Mouse (Mus musculus) forebrain, embryonic 11.5 days (tissue): ENCODE results near the gene Eomes. TPM values are rescaled to one million over a fixed set of nuclear protein-coding genes. Genes with fewer than 3 reads are reported as not detected.

ENCODE experiments used
- ATAC-seq: fragments of 200-750 bp; cut with Nextera tagmentation; replicated peaks from 2 replicates; pipeline ENCODE4 v1.8.0; 2017; ENCODE audit warnings: moderate TSS enrichment; ENCODE audit not compliant: low FRiP score
- DNase-seq: peaks from one replicate; pipeline ENCODE4 v3.0.0-alpha.2; 2017; ENCODE audit warnings: low spot score
- H3K27ac ChIP-seq: fragments of 300-500 bp; sonication (generic); 2 replicates; pipeline ENCODE4 v1.5.1; 2014; ENCODE audit warnings: low read depth, low read length
- H3K27me3 ChIP-seq: fragments of 300-500 bp; sonication (generic); 2 replicates; pipeline ENCODE4 v1.6.1; 2014; ENCODE audit warnings: mild to moderate bottlenecking, low read length, mixed read lengths; ENCODE audit not compliant: control insufficient read depth, insufficient read depth
- H3K36me3 ChIP-seq: fragments of 300-500 bp; sonication (generic); 2 replicates; pipeline ENCODE4 v1.6.1; 2014; ENCODE audit warnings: mild to moderate bottlenecking, low read length, moderate library complexity, mixed read lengths; ENCODE audit not compliant: control insufficient read depth, insufficient read depth
- H3K4me1 ChIP-seq: fragments of 300-500 bp; sonication (generic); replicated peaks from 2 replicates; pipeline ENCODE4 v1.6.1; 2014; ENCODE audit warnings: low read length, mixed read lengths; ENCODE audit not compliant: control insufficient read depth, insufficient read depth
- H3K4me2 ChIP-seq: fragments of 300-500 bp; sonication (generic); 2 replicates; pipeline ENCODE4 v1.6.1; 2014; ENCODE audit warnings: low read depth, mild to moderate bottlenecking, low read length, moderate library complexity, mixed read lengths; ENCODE audit not compliant: severe bottlenecking
- H3K4me3 ChIP-seq: fragments of 300-500 bp; sonication (generic); 2 replicates; pipeline ENCODE4 v1.5.1; 2014; ENCODE audit warnings: low read depth, low read length
- H3K9ac ChIP-seq: fragments of 300-500 bp; sonication (generic); 2 replicates; pipeline ENCODE4 v1.6.1; 2014; ENCODE audit warnings: low read length
- H3K9me3 ChIP-seq: fragments of 300-500 bp; sonication (generic); 2 replicates; pipeline ENCODE4 v1.6.1; 2016; ENCODE audit warnings: low read length, mixed read lengths; ENCODE audit not compliant: control insufficient read depth
- WGBS: fragments of 180-500 bp; shearing (Covaris S2); extraction: QIAGEN DNeasy Blood & Tissue Kit; methylation state at CpG from one replicate; pipeline ENCODE4 v1.1.7; 2014; 5-methylcytosine and 5-hydroxymethylcytosine counted together
- polyA plus RNA-seq: library from polyadenylated mRNA; unstranded; fragments of >200 nt; fragmentation: Nextera tagmentation; extraction: Ambion mirVana; gene quantifications from 2 replicates; pipeline ENCODE4 v1.2.1, GENCODE M21; 2014

Gene Eomes
- polyA plus RNA-seq, 1 experiment from 2014 or later: 22.9 TPM

DNA sequence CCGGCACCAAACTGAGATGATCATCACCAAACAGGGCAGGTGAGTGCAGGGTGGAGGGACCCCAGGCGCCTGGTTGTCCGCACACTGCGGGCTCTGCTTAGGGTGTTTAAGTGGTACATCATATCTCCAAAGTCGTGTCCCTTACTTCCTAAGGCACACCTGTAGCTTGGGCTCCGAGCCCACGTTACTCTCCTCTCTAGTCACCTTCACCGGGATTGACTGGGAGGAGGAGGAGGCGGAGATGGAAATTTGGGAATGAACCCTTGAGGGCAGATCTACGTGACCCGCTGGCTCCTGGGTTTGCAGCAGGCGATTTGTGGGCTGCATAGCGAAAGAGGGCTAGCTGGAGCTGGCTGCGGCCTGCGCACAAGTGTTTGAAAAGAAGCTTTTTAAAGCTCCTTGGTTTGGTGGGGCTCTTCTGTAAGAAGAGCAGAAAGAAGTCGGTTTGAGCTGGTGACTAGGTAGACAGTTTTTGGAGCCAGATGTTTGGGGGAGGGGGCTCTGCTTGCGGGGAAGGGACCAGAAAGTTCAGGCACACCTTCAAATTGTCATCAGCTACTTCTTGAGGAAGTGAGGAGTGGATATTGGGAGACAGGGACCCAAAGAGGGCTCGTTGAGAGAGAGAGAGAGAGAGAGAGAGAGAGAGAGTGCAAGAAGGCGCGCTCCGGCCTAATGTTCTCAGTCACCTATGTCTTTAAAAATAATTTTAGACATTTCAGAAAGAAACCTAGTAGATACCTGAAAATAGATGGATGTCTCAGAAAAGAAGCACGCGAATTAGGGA, 1.7 kb downstream of the Eomes start:
- DNase-seq: peak; percentile 47
- 3% methylated on average over 23 of the region's 23 CpGs for WGBS
- peaks cover 80% of the 10 kb centered on the region for H3K27me3 ChIP-seq
- no peaks in the 10 kb centered on the region for H3K9me3 ChIP-seq
- peak overlapping the region; percentile 56 for H3K9ac ChIP-seq
- no peaks in the 10 kb centered on the region for H3K36me3 ChIP-seq
- H3K27ac ChIP-seq: no peak overlapping the region
- peak overlapping the region; percentile 42 for H3K4me3 ChIP-seq
- peak overlapping the region; percentile 55; the same call in 1 of the 2 replicates for H3K4me2 ChIP-seq
- H3K4me1 ChIP-seq: peaks cover 18% of the 10 kb centered on the region; the same call in 1 of the 2 replicates
- no peak for ATAC-seq

- 3% methylated on average over 14 of the region's 14 CpGs for WGBS
- peak; percentile 58 for DNase-seq
- H3K9ac ChIP-seq: no peak overlapping the region; the same call in 1 of the 2 replicates
Observed at GRCm38 (mm10) chr9:118480292-118480690, 2.3 kb downstream of the Eomes start.

GRCm38 (mm10) chr9:118482210-118482609, 4.2 kb downstream of the Eomes start:
- peak; percentile 46 for DNase-seq
- Histone ChIP-seq H3K27me3 (peaks cover 83% of the 10 kb centered on the region), H3K4me3 (no peak overlapping the region), H3K4me1 (peaks cover 17% of the 10 kb centered on the region), H3K9me3 (no peaks in the 10 kb centered on the region), H3K27ac (no peak overlapping the region), H3K4me2 (no peak overlapping the region), H3K9ac (no peak overlapping the region), H3K36me3 (no peaks in the 10 kb centered on the region)
- no peak for ATAC-seq
- 70% methylated on average over 10 of the region's 10 CpGs for WGBS

More at GRCm38 (mm10) chr9:118480292-118480690, 2.3 kb downstream of the Eomes start:
- peak overlapping the region; percentile 42 for H3K4me3 ChIP-seq
- ATAC-seq: no peak
- no peaks in the 10 kb centered on the region for H3K9me3 ChIP-seq
- no peaks in the 10 kb centered on the region for H3K36me3 ChIP-seq
- 0 out of 2 replicates have a peak overlapping the region, but pooled peaks have one; percentile 8 for H3K4me2 ChIP-seq
- H3K27me3 ChIP-seq: peaks cover 80% of the 10 kb centered on the region
- no peak overlapping the region for H3K27ac ChIP-seq
- peaks cover 18% of the 10 kb centered on the region; the same call in 1 of the 2 replicates for H3K4me1 ChIP-seq

DNA sequence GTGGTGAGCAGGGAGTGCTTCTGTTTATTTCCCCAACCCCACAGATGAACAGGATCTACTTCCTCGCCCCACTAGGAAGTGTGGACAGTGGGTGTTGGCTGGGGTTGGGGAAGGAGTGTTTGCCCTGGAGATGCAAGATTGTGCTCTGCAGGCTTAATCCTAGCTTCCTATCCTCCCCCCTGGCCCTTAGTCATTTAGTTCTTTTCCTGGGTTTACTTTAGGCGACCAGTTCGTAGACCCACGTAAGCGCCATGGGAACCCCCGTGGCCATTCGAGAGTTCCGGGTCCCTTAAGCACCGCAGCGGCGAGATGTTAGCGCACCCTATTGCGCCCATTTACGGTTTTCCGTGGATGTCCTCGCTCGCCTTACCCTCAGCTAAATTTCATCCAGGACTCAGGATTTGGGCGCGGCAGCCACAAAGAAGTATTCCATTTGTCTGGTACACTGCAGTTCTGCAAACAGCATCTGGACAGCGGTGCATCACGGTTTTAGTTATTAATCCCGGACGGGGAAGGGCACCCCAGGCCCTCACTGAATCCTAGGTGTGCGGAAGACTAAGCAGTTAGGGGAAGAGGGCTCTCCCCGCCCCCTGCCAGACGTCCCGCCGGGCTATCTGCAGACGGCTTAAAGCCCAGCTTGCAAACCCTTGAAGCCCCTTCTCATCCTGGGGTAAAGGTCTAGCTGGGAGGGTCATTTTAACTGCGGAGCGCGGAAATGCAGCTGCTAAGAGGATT, 8.5 kb downstream of the Eomes start:
- no peaks in the 10 kb centered on the region for H3K9me3 ChIP-seq
- no peak overlapping the region for H3K9ac ChIP-seq
- 0 out of 2 replicates have a peak, but pooled peaks have one; percentile 13 for ATAC-seq
- H3K36me3 ChIP-seq: no peaks in the 10 kb centered on the region
- peak overlapping the region; percentile 8 for H3K4me3 ChIP-seq
- peaks cover 66% of the 10 kb centered on the region for H3K27me3 ChIP-seq
- H3K27ac ChIP-seq: no peak overlapping the region
- DNase-seq: peak; percentile 67
- WGBS: under 1% methylated on average over 32 of the region's 32 CpGs
- H3K4me1 ChIP-seq: peaks cover 15% of the 10 kb centered on the region
- H3K4me2 ChIP-seq: peak overlapping the region; percentile 39; the same call in 1 of the 2 replicates

DNA sequence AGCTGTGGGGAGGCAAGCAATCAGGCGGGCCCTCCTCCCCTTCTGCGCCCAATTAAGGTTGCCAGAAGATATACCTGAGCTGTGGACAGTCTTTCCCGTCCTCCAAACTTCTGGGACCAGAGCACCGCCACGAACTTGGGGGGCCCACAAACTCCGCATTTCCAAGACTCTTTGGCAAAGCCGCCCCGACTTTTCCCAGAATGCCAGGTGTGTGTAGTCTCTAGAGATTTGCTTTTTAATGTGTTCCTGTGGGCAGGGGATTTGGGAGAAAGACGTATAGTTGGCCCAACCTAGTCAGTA, 9.0 kb downstream of the Eomes start:
- peak overlapping the region; percentile 0; the same call in 1 of the 2 replicates for H3K4me3 ChIP-seq
- DNase-seq (no peak), ATAC-seq (no peak)
- WGBS: 0% methylated on average over 9 of the region's 9 CpGs
- no peak overlapping the region for H3K9ac ChIP-seq
- peak overlapping the region; percentile 19; the same call in 1 of the 2 replicates for H3K4me2 ChIP-seq
- peaks cover 15% of the 10 kb centered on the region for H3K4me1 ChIP-seq
- no peaks in the 10 kb centered on the region for H3K36me3 ChIP-seq
- no peaks in the 10 kb centered on the region for H3K9me3 ChIP-seq
- H3K27ac ChIP-seq: no peak overlapping the region
- H3K27me3 ChIP-seq: peaks cover 62% of the 10 kb centered on the region

DNA sequence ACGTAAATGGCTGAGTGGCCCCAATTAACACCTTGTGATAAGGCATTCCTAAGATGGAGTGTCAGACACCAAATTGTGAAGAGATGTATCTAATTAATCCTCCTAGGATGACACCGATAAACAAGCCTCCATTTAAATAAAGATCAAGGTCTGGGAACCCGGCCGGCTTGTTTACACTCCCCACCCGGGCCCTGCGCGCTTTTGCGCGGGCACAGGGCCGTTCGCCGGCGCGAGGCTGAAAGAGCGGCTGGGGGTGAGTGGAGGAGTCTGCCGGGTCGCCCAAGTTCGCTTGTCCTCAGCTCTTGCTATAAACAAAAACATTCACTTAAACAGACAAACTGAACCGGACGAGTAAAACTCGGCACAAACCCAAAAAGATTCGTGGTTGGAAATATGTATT, 9.6 kb downstream of the Eomes start:
- under 1% methylated on average over 22 of the region's 22 CpGs for WGBS
- H3K4me2 ChIP-seq: peak overlapping the region; percentile 59
- no peaks in the 10 kb centered on the region for H3K36me3 ChIP-seq
- DNase-seq: peak; percentile 71
- no peak overlapping the region for H3K27ac ChIP-seq
- H3K9ac ChIP-seq: no peak overlapping the region
- no peak for ATAC-seq
- H3K9me3 ChIP-seq: no peaks in the 10 kb centered on the region
- H3K4me3 ChIP-seq: peak overlapping the region; percentile 30
- H3K4me1 ChIP-seq: peaks cover 15% of the 10 kb centered on the region
- peaks cover 57% of the 10 kb centered on the region for H3K27me3 ChIP-seq

GRCm38 (mm10) chr9:118488138-118488895, 10.3 kb downstream of the Eomes start:
- peak overlapping the region; percentile 30 for H3K4me3 ChIP-seq
- DNase-seq (peak; percentile 75), ATAC-seq (peak; percentile 19; the same call in 1 of the 2 replicates)
- H3K36me3 ChIP-seq: no peaks in the 10 kb centered on the region
- peak overlapping the region; percentile 59 for H3K4me2 ChIP-seq
- no peak overlapping the region; the same call in 1 of the 2 replicates for H3K9ac ChIP-seq
- no peaks in the 10 kb centered on the region for H3K9me3 ChIP-seq
- H3K27me3 ChIP-seq: peaks cover 55% of the 10 kb centered on the region
- no peak overlapping the region for H3K27ac ChIP-seq
- peaks cover 15% of the 10 kb centered on the region for H3K4me1 ChIP-seq
- under 1% methylated on average over 28 of the region's 28 CpGs for WGBS

- 1% methylated on average over 20 of the region's 20 CpGs for WGBS
- peak; percentile 71 for DNase-seq
- peak; percentile 53 for ATAC-seq
- no peak overlapping the region for H3K27ac ChIP-seq
- H3K9ac ChIP-seq: no peak overlapping the region; the same call in 1 of the 2 replicates
- H3K9me3 ChIP-seq: no peaks in the 10 kb centered on the region
- H3K4me3 ChIP-seq: peak overlapping the region; percentile 30
- H3K4me1 ChIP-seq: peaks cover 15% of the 10 kb centered on the region
- H3K36me3 ChIP-seq: no peaks in the 10 kb centered on the region
- peak overlapping the region; percentile 59 for H3K4me2 ChIP-seq
- peaks cover 53% of the 10 kb centered on the region for H3K27me3 ChIP-seq
Observed at GRCm38 (mm10) chr9:118488896-118489578, 11.0 kb downstream of the Eomes start.
